Mouse (Mus musculus) spleen, postnatal 14 days (tissue): ENCODE measurements around the gene Olfr821.
"Not testable (repeated sequence)": the region's sequence is repeated elsewhere in the genome, so short reads cannot be mapped to it uniquely, and the experiment has no call there.

ENCODE experiments used
- DNase-seq, 2 experiments: peaks; one replicate each; pipeline ENCODE4 v3.0.0; 2021 to 2022; ENCODE audit warnings: low spot score in 2 of 2

Gene Olfr821

GRCm38 (mm10) chr10:130030048-130030447 lies at the start of gene Olfr821:
Gene Olfr821 (plus strand): TSS chr10:130030348.
- DNase-seq = no peak

- DNase-seq = not testable (repeated sequence)
Observed at GRCm38 (mm10) chr10:129981867-129982266, 48.3 kb upstream of the Olfr821 start.

DNA sequence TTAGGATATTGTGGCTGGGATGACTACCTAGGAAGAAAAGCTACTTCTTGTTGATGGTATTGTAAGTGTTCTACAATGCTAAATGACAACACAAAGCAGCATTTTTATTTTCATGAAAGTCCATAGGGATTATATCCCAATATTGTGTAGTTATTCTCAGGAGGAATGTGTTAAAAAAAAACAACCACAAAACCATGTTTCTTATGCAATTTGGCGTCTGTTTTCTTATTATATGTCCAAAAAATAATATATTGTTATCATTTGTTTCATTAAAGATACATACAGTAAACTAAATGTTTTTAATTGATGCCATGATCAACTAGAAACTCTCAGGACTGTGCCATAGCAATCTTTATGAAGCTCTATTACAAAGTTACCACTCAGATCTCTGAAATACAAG lies 45.2 kb upstream of the Olfr821 start, which contains the start of gene Gm10310:
Gene Gm10310, minus strand, starts transcription at position 101 of the 400 bp plus-strand sequence.
- DNase-seq = not testable (repeated sequence)

GRCm38 (mm10) chr10:130004104-130004503 lies 26.0 kb upstream of the Olfr821 start:
- not testable (repeated sequence) for DNase-seq

DNA sequence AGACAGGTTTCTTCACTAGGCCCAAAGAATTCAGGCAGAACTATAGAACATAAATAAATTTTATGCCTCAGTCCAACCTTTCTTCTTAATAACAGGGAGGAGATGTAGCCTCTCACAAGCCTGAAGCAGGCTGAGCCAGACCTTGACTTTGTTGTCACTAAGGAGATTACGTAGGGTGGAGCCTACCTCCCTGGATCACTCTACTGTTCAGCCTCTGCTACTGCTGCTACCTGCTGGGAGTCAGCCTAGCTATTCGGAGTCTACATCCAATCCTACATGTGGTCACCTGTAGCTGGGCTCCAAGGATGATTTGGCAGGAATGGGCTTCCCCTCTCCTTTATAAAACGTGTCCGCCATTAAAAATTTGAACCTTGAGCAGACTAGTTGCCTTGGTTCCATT lies 24.8 kb upstream of the Olfr821 start:
- DNase-seq = not testable (repeated sequence)

DNA sequence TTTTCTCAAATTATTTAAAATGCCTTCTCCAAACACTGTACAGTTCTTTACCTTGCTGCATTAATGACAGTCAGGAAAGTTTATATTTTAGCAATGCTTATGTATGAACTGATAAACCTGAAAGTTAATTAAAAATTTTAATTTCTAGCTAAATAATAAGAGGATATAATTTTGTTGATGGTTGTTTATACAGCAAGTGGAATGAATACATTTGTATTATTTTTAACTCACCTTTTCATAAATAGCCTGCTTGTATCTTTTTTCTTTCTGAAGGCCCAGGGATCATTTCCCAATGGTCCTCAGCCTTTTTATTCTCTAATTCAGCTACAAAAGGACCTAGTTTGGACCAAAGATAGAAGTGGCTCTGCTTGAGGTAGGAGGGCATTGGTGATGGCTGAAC lies 17.8 kb upstream of the Olfr821 start, which contains the start of gene Olfr820:
Gene Olfr820, plus strand, starts transcription at position 301 of the 400 bp plus-strand sequence.
- DNase-seq = no peak

GRCm38 (mm10) chr10:130037096-130037495 lies 6.9 kb downstream of the Olfr821 start:
- no peak for DNase-seq

DNA sequence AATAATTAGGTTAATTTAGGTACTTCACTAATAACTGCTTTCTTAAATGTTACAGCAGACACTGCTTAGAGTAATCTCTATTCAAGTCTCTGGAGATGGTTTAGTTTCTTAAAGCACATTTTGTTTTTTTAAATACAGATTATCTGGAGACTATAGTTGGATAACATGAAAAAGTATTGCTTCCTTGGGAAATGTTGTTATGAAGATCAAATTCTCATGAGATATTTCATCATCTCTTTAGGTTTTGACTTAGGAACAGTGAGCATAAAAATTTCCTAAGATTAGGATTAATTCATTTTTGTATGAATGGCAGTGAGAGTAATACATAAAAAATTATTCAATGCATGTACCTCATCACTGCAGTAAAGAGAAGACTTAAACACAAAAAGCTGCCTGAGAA lies 40.8 kb downstream of the Olfr821 start, which contains the start of gene Olfr822:
Gene Olfr822, plus strand, starts transcription at position 301 of the 400 bp plus-strand sequence.
- DNase-seq = no peak
